9 mouse cellular contexts compared by ENCODE assay signal in the genomic region with DNA sequence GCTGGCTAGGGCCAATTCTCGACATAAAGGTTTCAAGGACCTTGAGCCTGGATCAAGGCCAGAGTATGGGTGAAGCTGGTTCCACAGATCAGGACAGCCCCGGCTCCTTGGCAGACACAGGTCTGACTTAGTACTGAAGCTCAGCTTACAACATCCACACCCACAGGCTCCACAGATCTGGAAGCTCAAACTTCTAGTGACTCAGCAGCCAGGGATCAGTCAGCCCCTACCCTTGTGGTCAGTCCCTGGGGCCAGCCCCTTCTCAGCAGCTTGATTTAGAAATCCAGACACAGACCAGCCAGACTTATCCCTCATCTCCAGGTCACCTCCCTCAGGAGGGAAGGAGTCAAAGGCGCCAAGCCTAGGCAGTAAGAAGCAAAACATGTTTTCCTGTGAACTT. TPM values are rescaled to one million over a fixed set of nuclear protein-coding genes. Genes with fewer than 3 reads are reported as not detected.
DNase-seq lines count a peak whose midpoint lies in the region; ATAC-seq lines count a peak whose summit lies in the region.
"Had no signal": no experiment of that assay in that cellular context is flagged by ENCODE, and none has a peak within 500 bp of the region (broad histone marks: within the 10 kb centered on the region; RNA-seq: fewer than 3 reads in every experiment).

No protein-coding gene starts in this region.

- no peak overlapping the region for H3K4me2 ChIP-seq in kidney, embryonic 14.5 days (replicated peaks; ENCODE audit: low read depth, low read length)
- H3K4me2 ChIP-seq in heart, embryonic 14.5 days (ENCODE audit: low read length), result 0 out of 2 replicates have a peak overlapping the region, but pooled peaks have one; percentile 1

- H3K27me3 ChIP-seq in kidney, embryonic 14.5 days (ENCODE audit: control insufficient read depth, insufficient read depth, low read length), result no peaks in the 10 kb centered on the region
- no peaks in the 10 kb centered on the region for H3K27me3 ChIP-seq in heart, embryonic 14.5 days (ENCODE audit: control insufficient read depth, insufficient read depth, low read length)
- H3K27me3 ChIP-seq: megakaryocyte, embryonic 14.5 days had no signal

- peaks cover 83% of the 10 kb centered on the region for H3K36me3 ChIP-seq in kidney, embryonic 14.5 days (ENCODE audit: control insufficient read depth, insufficient read depth, low read length)
- peaks cover 84% of the 10 kb centered on the region for H3K36me3 ChIP-seq in heart, embryonic 14.5 days (ENCODE audit: control insufficient read depth, insufficient read depth, low read length)

- no peaks in the 10 kb centered on the region for H3K4me1 ChIP-seq in kidney, embryonic 14.5 days (ENCODE audit: control insufficient read depth, insufficient read depth, low read length)
- H3K4me1 ChIP-seq in heart, embryonic 14.5 days (ENCODE audit: control insufficient read depth in 2 of 2, insufficient read depth in 2 of 2, low read length in 2 of 2), result peaks cover 10 to 24% of the 10 kb centered on the region in 2 experiments

- H3K4me3 ChIP-seq in kidney, embryonic 14.5 days (ENCODE audit: low read length), result no peak overlapping the region
- H3K4me3 ChIP-seq in heart, embryonic 14.5 days (ENCODE audit: control insufficient read depth in 1 of 2, insufficient read depth in 1 of 2, low read depth in 1 of 2, low read length in 2 of 2), result no peak overlapping the region
- H3K4me3 ChIP-seq: megakaryocyte, embryonic 14.5 days had no signal

- no peaks in the 10 kb centered on the region for H3K9me3 ChIP-seq in kidney, embryonic 14.5 days (ENCODE audit: control insufficient read depth, low read length)
- no peaks in the 10 kb centered on the region for H3K9me3 ChIP-seq in heart, embryonic 14.5 days (ENCODE audit: control insufficient read depth, low read length)
- H3K9me3 ChIP-seq: megakaryocyte, embryonic 14.5 days had no signal

- peak; percentile 62 for DNase-seq in kidney, adult 11 months
- peak; percentile 76 for DNase-seq in adrenal gland, postnatal 14 days
- peak; percentile 71 for DNase-seq in lung, postnatal 36 days
- DNase-seq in layer of hippocampus, adult 8-10 months (ENCODE audit: low spot score in 2 of 2), result no peak
- DNase-seq in thymus, postnatal 25 days, result no peak

- ATAC-seq in kidney, embryonic 14.5 days (ENCODE audit: low FRiP score, low TSS enrichment), result no peak
- ATAC-seq in heart, embryonic 14.5 days (ENCODE audit: insufficient number of reproducible peaks, insufficient read depth, low FRiP score, low read depth), result peak; percentile 49
- ATAC-seq in megakaryocyte-erythroid progenitor cell, adult 5-6 weeks (replicated peaks; ENCODE audit: low FRiP score, low TSS enrichment, poor library complexity, severe bottlenecking), result no peak

- WGBS in kidney, embryonic 14.5 days, result 78% methylated on average over 3 of the region's 3 CpGs
- 26% methylated on average over 3 of the region's 3 CpGs for WGBS in heart, embryonic 14.5 days

- no peak overlapping the region for H3K27ac ChIP-seq in kidney, embryonic 14.5 days (ENCODE audit: low read depth, low read length)
- H3K27ac ChIP-seq in heart, embryonic 14.5 days (replicated peaks in 1 of 2; ENCODE audit: control insufficient read depth in 1 of 2, insufficient read depth in 1 of 2, low read depth in 2 of 2, low read length in 2 of 2), result peak overlapping the region; percentile 65 to 69

- H3K9ac ChIP-seq in kidney, embryonic 14.5 days (ENCODE audit: low read depth, low read length), result no peak overlapping the region
- H3K9ac ChIP-seq in heart, embryonic 14.5 days (ENCODE audit: low read length), result peak overlapping the region; percentile 47; the same call in 1 of the 2 replicates

RNA-seq across cellular contexts. Expression of a gene that starts 5.6 kb away (rescaled TPM):
- 3.2 and 4.1 TPM in 2 replicates for polyA plus RNA-seq in kidney, embryonic 14.5 days (2014; fragmentation: Nextera tagmentation; extraction: Ambion mirVana)
- total RNA-seq in adrenal gland, postnatal 14 days (2021), result 1.8 and 1.9 TPM in 2 replicates
- 1.1 and 1.7 TPM in 2 replicates for polyA plus RNA-seq in heart, embryonic 14.5 days (2014; fragmentation: Nextera tagmentation; extraction: Ambion mirVana)
- total RNA-seq in layer of hippocampus, adult 8-10 months (2022), result 1 to 10 TPM; 1.3 to 6.8 (median 4.4) TPM
- 1.7 TPM in 1 of 2 replicates, not detected in the other for total RNA-seq in megakaryocyte-erythroid progenitor cell, adult 5-6 weeks (2014; fragmentation: Nextera tagmentation)
- total RNA-seq in megakaryocyte-erythroid progenitor cell, adult 5-6 weeks (2017), result 0.69 TPM in 1 of 2 replicates, not detected in the other

RNA-seq across cellular contexts. Expression of a gene that starts 22.6 kb away (rescaled TPM):
- 176 and 238 TPM in 2 replicates for polyA plus RNA-seq in kidney, embryonic 14.5 days (2014; fragmentation: Nextera tagmentation; extraction: Ambion mirVana)
- total RNA-seq in adrenal gland, postnatal 14 days (2021), result 75.0 and 79.3 TPM in 2 replicates
- 99.1 and 103 TPM in 2 replicates for polyA plus RNA-seq in heart, embryonic 14.5 days (2014; fragmentation: Nextera tagmentation; extraction: Ambion mirVana)
- 10 to 100 TPM; 80.7 to 83.2 (median 82.5) TPM for total RNA-seq in layer of hippocampus, adult 8-10 months (2022)
- 98.4 and 103 TPM in 2 replicates for total RNA-seq in megakaryocyte-erythroid progenitor cell, adult 5-6 weeks (2014; fragmentation: Nextera tagmentation)
- total RNA-seq in megakaryocyte-erythroid progenitor cell, adult 5-6 weeks (2017), result 54.5 and 69.3 TPM in 2 replicates

RNA-seq across cellular contexts. Expression of a gene that starts 34.1 kb away (rescaled TPM):
- polyA plus RNA-seq in kidney, embryonic 14.5 days (2014; fragmentation: Nextera tagmentation; extraction: Ambion mirVana), result 94.4 and 99.4 TPM in 2 replicates
- total RNA-seq in adrenal gland, postnatal 14 days (2021), result 1,334 and 1,341 TPM in 2 replicates
- polyA plus RNA-seq in heart, embryonic 14.5 days (2014; fragmentation: Nextera tagmentation; extraction: Ambion mirVana), result 647 and 682 TPM in 2 replicates
- 100 to 1,000 TPM; 299 to 345 (median 314) TPM for total RNA-seq in layer of hippocampus, adult 8-10 months (2022)
- total RNA-seq in megakaryocyte-erythroid progenitor cell, adult 5-6 weeks (2014; fragmentation: Nextera tagmentation), result 177 and 314 TPM in 2 replicates
- total RNA-seq in megakaryocyte-erythroid progenitor cell, adult 5-6 weeks (2017), result 74.0 and 119 TPM in 2 replicates

RNA-seq across cellular contexts. Expression of a gene that starts 37.5 kb away (rescaled TPM):
- 43.7 and 53.9 TPM in 2 replicates for polyA plus RNA-seq in kidney, embryonic 14.5 days (2014; fragmentation: Nextera tagmentation; extraction: Ambion mirVana)
- 7.9 and 8.6 TPM in 2 replicates for total RNA-seq in adrenal gland, postnatal 14 days (2021)
- polyA plus RNA-seq in heart, embryonic 14.5 days (2014; fragmentation: Nextera tagmentation; extraction: Ambion mirVana), result 23.4 and 25.1 TPM in 2 replicates
- 1 to 10 TPM; 1.7 to 2.6 (median 1.8) TPM for total RNA-seq in layer of hippocampus, adult 8-10 months (2022)
- total RNA-seq in megakaryocyte-erythroid progenitor cell, adult 5-6 weeks (2014; fragmentation: Nextera tagmentation), result 0.96 and 1.9 TPM in 2 replicates
- not detected in 2 replicates for total RNA-seq in megakaryocyte-erythroid progenitor cell, adult 5-6 weeks (2017)

RNA-seq across cellular contexts. Expression of a gene that starts 38.8 kb away (rescaled TPM):
- 2,350 and 2,543 TPM in 2 replicates for polyA plus RNA-seq in kidney, embryonic 14.5 days (2014; fragmentation: Nextera tagmentation; extraction: Ambion mirVana)
- total RNA-seq in adrenal gland, postnatal 14 days (2021), result 259 and 296 TPM in 2 replicates
- 2,486 and 2,703 TPM in 2 replicates for polyA plus RNA-seq in heart, embryonic 14.5 days (2014; fragmentation: Nextera tagmentation; extraction: Ambion mirVana)
- total RNA-seq in layer of hippocampus, adult 8-10 months (2022), result 100 to 1,000 TPM; 442 to 478 (median 462) TPM
- total RNA-seq in megakaryocyte-erythroid progenitor cell, adult 5-6 weeks (2014; fragmentation: Nextera tagmentation), result 591 and 602 TPM in 2 replicates
- total RNA-seq in megakaryocyte-erythroid progenitor cell, adult 5-6 weeks (2017), result 419 and 579 TPM in 2 replicates

Comparison
In these comparisons a context has a peak if more than half of its experiments do, and no peak if none do; other contexts are left out.
1. DNase-seq: peak in kidney, adult 11 months (single experiment), adrenal gland, postnatal 14 days (single experiment) and lung, postnatal 36 days (single experiment); none in layer of hippocampus, adult 8-10 months (0 of 2) and thymus, postnatal 25 days (single experiment).